Mouse (Mus musculus) gastrocnemius, postnatal 25 days (tissue): ENCODE results near the gene Nt5m. TPM values are rescaled to one million over a fixed set of nuclear protein-coding genes. Genes with fewer than 3 reads are reported as not detected.

Source experiments
- DNase-seq: peaks from one replicate; pipeline ENCODE4 v3.0.0; 2022
- total RNA-seq, 2 experiments: library from RNA; stranded (reverse); gene quantifications; 1 replicate in 1 of 2; 2 replicates in 1 of 2; pipeline ENCODE4 v1.2.3; 2021

The Nt5m gene
- total RNA-seq, 2 experiments from 2014 or later = 18.0 to 24.5 TPM

DNA sequence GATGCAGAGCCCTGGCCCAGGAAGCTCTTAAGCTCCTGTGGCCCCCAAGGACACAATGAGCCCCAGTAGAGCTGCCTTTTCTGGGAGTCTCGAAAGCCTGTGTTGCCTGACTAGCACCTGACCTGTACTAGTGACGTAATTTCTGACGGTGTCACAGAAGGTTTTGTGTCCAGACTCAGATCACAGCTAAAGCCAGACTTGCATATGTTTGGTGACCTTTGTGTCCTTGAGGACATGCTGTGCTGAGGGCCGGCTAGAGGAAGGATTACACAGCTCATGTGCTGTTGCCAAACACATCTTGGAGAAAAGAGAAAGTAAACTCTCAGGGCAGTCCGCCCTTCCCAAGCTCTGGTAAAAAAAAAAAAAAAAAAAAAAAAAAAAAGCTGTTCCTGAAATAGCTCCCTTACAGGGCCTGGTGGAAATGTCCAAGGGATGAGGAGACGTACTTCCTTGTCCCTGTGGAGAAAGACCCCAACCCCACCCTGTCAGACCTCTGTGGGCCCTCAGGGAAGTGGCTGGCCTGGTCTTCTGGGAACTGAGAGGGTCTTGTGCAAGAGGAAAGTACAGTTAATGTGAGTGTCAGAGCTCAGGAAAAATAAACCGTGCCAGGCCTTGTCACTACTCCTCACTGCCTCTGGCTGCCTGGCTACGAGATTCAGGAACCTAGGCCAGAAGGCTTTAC lies 62.9 kb downstream of the Nt5m start:
- DNase-seq = peak; percentile 57

DNA sequence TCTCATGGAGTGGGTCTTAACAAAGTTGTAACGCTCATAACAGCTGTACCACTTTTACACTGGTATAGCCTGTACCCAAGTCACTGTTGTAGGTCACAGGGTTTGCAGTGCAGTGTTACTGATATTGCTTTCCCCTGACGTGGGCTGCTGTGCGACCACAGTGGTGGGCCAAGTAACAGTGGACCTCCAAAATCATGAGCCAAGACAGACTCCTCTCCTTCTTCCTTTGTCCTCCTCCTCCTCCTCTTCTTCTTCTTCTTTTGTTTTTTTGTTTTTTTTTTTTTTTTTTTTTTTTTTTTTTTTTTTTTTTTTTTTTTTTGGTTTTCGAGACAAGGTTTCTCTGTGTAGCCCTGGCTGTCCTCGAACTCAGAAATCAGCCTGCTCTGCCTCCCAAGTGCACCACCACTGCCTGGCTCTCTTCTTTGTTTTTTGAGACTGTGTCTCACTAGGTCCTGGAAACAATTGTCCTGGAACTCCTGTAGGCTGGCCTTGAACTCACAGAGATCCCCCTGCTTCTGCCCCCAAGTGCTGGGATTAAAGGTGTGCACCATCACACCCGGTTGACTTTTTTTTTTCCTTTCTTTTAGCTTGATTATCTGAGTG lies 67.4 kb downstream of the Nt5m start:
- DNase-seq = no peak

DNA sequence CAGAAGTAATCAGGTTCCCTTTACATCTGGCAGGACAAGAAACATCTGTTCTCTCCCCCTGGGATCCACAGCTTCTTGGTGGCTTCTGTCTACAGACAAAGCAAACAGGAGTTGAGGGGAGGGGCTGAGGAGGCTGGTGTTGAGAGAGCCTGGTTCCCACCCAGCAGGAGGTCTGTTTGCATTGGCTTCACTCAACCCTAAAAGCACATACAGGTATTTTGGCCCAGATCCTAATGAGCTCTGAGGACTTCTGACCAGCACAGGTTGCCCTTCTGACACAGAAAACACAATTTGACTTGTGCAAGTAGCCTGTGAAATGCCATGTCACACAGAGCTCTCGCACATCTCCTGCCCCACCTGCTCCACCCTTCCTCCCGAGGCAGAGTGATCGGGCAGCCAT lies 69.2 kb downstream of the Nt5m start:
- DNase-seq = no peak

DNA sequence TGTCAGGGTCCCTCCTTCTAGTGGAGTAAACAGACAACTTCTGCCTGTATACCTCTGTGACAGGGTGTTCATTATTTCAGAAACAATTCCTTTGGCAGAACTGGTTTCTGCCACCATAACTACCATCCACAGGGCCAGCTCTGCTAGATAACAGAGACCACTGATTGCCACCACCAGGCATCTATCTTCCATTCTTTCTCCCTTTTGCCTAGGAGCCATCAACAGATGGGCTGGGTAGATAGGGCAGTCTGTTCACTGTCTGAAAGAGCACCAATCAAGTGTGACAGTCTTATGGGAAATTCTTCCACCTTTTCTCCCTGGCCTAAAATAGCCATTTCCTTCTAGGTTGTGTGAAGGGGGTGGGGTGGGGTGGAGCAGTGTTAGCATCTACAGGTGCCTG lies 71.3 kb downstream of the Nt5m start:
- no peak for DNase-seq

DNA sequence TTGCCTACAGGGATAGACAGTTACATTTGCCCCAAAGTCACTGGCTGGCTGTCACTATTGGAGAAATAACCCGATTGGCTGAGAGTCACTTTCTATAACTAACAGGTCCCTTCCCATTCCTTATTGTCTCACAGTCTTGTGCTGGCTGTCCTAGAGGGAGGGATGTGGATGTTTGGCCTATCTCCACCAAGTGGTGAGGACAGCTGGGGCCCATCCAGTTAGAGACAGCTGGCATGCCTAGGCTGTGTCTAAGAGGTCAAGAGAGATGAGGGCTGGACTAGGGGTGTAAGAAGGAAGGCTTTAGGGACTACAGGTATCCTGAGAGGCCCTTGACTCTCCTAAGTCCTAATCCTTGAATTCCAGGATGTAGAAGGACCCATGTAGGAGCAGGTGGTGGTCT lies 72.3 kb downstream of the Nt5m start:
- DNase-seq = no peak

DNA sequence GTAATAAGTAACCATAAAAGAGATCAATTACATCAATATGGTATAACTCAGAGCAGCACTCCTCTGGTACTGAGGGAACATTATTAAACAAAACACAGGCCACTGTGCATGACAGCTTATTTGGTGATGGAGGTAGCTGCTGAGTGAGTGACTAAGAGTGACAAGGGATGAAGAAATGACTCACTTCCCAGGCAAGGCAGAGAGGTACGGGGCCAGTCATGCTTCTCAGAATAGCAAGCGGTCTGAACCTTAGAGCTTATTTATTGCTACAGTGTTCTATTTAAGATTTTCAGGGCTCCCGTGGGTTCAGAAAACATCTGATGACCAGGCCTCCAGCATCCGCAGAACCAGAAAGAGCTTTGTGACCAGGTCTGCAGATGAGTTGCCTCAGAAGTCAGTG lies 74.5 kb downstream of the Nt5m start:
- no peak for DNase-seq

DNA sequence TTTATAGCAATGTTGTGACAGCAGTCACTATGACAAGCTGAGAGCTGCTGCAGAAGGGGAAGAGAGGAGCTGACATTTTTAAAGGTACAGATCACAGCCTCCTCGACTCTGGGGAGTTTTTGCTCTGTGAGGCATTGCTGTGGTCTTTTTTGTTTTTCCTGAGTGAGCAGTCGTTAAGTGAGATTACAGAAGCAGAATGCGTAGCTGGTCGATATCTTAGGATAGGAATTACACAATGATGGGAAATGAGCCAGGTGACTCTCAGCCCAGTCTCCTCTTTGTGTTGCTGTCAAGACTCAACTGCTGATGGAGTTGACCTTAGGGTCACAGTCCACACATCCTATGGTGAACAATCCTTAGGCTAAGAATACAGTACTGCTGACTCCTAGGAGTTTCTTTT lies 78.8 kb downstream of the Nt5m start:
- no peak for DNase-seq

DNA sequence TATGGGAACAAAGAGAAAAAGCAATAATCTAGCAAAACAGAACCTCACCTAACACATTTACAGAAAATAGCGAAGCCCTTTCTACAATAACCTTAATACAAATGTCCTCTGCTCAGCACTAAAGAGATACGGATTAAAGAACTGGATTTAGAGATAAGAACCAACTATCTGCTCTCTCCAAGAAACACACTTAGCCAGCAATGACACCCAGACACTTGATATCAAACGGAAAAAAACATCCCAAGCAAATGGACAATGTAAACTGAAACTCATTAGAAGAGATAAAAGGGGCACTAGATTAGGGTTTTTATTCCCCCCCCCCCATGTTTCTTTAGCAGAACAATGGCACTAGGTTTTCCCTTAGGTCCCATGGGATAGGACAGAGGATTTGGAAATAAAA lies 80.2 kb downstream of the Nt5m start:
- no peak for DNase-seq

DNA sequence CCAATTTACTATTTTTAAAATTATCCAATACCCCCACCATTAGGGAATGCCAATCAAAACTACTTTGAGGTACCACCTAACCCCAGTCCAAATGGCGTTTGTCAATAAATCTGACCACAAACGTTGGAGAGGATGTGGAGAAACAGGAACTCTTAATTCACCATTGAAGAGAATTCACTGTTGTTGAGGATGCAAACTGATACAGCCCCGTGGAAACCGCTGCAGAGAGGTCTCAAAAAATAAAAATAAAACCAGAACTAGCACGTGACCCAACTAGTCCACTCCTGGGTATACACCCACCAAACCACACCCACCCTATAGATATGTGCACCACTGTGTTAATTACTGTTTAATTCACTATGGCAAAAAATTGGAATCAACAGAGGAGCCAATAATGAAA lies 81.1 kb downstream of the Nt5m start:
- no peak for DNase-seq

DNA sequence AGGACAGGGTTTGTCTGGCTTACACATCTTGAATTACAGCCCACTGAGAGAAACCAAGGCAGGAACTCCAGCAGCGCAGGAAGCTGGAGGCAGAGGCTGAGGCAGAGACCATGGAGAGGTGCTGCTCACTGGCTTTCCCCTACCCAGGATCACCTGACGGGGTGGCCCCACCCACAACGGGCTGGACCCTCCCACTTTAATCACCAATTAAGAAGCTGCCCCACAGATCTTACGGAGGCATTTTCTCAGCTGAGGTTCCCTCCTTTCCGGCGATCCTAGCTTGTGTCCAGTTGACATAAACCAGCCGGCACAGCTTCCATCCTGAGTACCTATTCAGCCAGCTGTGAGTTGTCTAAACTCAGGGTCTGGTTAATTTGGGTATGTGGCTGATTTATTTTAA lies 82.0 kb downstream of the Nt5m start:
- DNase-seq = no peak

DNA sequence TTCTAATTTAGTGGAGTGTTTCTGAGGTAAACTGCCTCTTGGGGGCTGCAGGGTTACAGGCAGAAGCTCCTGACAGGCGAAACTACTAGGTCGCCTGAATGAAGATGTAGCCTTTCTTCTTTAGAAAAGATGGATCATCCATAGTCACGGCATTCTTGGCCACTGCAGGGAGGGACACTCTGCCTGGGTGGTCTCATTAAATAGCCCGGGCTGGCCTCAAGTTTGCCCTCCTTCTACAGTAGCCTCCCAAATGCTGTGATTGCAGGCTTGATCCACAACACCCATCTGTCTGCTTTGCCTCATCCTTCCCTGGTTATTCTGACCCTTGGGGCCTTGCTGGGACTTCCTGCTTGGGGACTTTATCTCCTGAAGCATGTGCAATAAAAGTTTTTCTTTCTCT lies 90.8 kb downstream of the Nt5m start:
- DNase-seq = no peak

Other genes with a start within 250 kb of the Nt5m start
- gene Olfr223, start 246.2 kb upstream of the Nt5m start, total RNA-seq = not detected
- 10 to 100 TPM; 71.9 to 86.7 TPM for gene Mprip, start 178.1 kb upstream of the Nt5m start, total RNA-seq
- not detected for gene Pld6, start 51.8 kb upstream of the Nt5m start, total RNA-seq
- gene Flcn, start 29.4 kb upstream of the Nt5m start, total RNA-seq = 10 to 100 TPM; 30.8 to 46.1 TPM
- 10 to 100 TPM; 76.2 TPM for gene Cops3, start 391 bp downstream of the Nt5m start, total RNA-seq
- gene Med9, start 108.8 kb downstream of the Nt5m start, total RNA-seq = 10 to 100 TPM; 15.6 to 16.0 TPM
- gene Rasd1, start 125.5 kb downstream of the Nt5m start, total RNA-seq = 1 to 10 TPM in 1 of 2 experiments, under 1 TPM in 1; 0.56 to 3.6 TPM
- gene Pemt, start 207.0 kb downstream of the Nt5m start, total RNA-seq = 1 to 10 TPM; 2.6 to 3.7 TPM